Mouse (Mus musculus): ENCODE results near the gene Wwox. TPM values are rescaled to one million over a fixed set of nuclear protein-coding genes. Genes with fewer than 3 reads are reported as not detected.
"Not testable (repeated sequence)": the region's sequence is repeated elsewhere in the genome, so short reads cannot be mapped to it uniquely, and the experiment has no call there.

Wwox gene
- polyA plus RNA-seq, 2 experiments: 2.5 to 2.6 TPM

DNA sequence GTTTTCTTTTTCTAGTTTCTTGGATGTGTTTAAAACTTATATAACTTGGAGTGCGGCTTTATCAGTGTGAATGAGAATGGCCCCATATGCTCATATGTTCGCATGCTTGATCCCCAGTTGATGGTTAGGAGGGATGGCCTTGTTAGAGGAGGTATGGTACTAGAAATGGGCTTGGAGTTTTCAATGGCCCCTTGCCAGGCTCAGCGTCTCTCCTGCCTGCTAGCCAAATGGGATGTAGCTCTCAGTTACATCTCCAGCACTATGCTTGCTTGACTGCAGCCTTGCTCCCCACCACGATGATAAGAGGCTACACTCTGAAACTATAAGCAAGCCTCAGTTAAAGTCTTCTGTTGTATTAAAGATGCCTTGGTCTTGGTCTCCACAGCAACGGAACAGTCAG lies 387.5 kb downstream of the Wwox start:
- no peak for TF ChIP-seq CTCF (IDR thresholded peaks at IDR 0.05; ENCODE audit: low read depth)
- TF ChIP-seq EP300 (IDR thresholded peaks at IDR 0.05; ENCODE audit: low read depth): no peak
- no peak overlapping the region for H3K4me2 ChIP-seq (ENCODE audit: low read depth)
- H3K4me1 ChIP-seq (replicated peaks; ENCODE audit: control insufficient read depth in 2 of 2, insufficient read depth in 2 of 2, low read length in 1 of 2): 0 out of 4 replicates have a peak, but pooled peaks cover 0 to 2% of the 10 kb centered on the region in 2 experiments
- no peak overlapping the region for H3K27ac ChIP-seq
- no peak for DNase-seq (ENCODE audit: low read depth in 3 of 3, low spot score in 3 of 3)
- no peaks in the 10 kb centered on the region for H3K9me3 ChIP-seq (ENCODE audit: control insufficient read depth, low read length)
- no peaks in the 10 kb centered on the region for H3K27me3 ChIP-seq (ENCODE audit: control insufficient read depth, insufficient read depth, low read length)
- H3K4me3 ChIP-seq (ENCODE audit: insufficient read depth in 1 of 2, low read depth in 2 of 2, low read length in 2 of 2): no peak overlapping the region
- no peak for ATAC-seq (ENCODE audit: insufficient read depth)
- 61% methylated on average over 5 of the region's 5 CpGs for WGBS (ENCODE audit: insufficient replicate concordance)
- H3K9ac ChIP-seq (replicated peaks): no peak overlapping the region
- no peaks in the 10 kb centered on the region for H3K36me3 ChIP-seq (replicated peaks; ENCODE audit: control insufficient read depth, insufficient read depth, low read depth)

DNA sequence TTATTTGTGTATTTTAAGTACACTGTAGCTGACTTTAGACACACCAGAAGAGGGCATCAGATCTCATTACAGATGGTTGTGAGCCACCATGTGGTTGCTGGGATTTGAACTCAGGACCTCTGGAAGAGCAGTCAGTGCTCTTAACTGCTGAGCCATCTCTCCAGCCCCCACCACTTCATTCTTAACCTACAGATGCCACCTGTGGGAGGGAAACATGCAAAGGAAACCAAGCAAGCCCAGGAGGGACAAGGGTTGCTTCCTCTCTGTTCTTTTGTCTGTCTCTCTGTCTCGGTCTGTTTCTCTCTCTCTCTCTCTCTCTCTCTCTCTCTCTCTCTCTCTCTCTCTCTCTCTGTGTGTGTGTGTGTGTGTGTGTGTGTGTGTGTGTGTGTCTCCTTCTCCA lies 388.4 kb downstream of the Wwox start:
- H3K4me1 ChIP-seq (replicated peaks; ENCODE audit: control insufficient read depth in 2 of 2, insufficient read depth in 2 of 2, low read length in 1 of 2); H3K27ac ChIP-seq; H3K9me3 ChIP-seq (ENCODE audit: control insufficient read depth, low read length); ATAC-seq (ENCODE audit: insufficient read depth); H3K36me3 ChIP-seq (replicated peaks; ENCODE audit: control insufficient read depth, insufficient read depth, low read depth); DNase-seq (ENCODE audit: low read depth in 3 of 3, low spot score in 3 of 3); H3K4me3 ChIP-seq (ENCODE audit: insufficient read depth in 1 of 2, low read depth in 2 of 2, low read length in 2 of 2); H3K4me2 ChIP-seq (ENCODE audit: low read depth); H3K27me3 ChIP-seq (ENCODE audit: control insufficient read depth, insufficient read depth, low read length); H3K9ac ChIP-seq (replicated peaks): not testable (repeated sequence)
- 33% methylated on average over 1 of the region's 1 CpGs for WGBS (ENCODE audit: insufficient replicate concordance)

GRCm38 (mm10) chr8:114831595-114831994 lies 392.1 kb downstream of the Wwox start:
- DNase-seq (ENCODE audit: low read depth in 3 of 3, low spot score in 3 of 3) (no peak), ATAC-seq (ENCODE audit: insufficient read depth) (no peak)
- no peaks in the 10 kb centered on the region for H3K9me3 ChIP-seq (ENCODE audit: control insufficient read depth, low read length)
- H3K4me1 ChIP-seq (replicated peaks; ENCODE audit: control insufficient read depth in 2 of 2, insufficient read depth in 2 of 2, low read length in 1 of 2): 0 out of 4 replicates have a peak, but pooled peaks cover 0 to 2% of the 10 kb centered on the region in 2 experiments
- 44% methylated on average over 9 of the region's 9 CpGs for WGBS (ENCODE audit: insufficient replicate concordance)
- no peaks in the 10 kb centered on the region for H3K27me3 ChIP-seq (ENCODE audit: control insufficient read depth, insufficient read depth, low read length)
- no peak overlapping the region for H3K4me3 ChIP-seq (ENCODE audit: insufficient read depth in 1 of 2, low read depth in 2 of 2, low read length in 2 of 2)
- no peak overlapping the region for H3K4me2 ChIP-seq (ENCODE audit: low read depth)
- no peak overlapping the region for H3K9ac ChIP-seq (replicated peaks)
- TF ChIP-seq EP300 (IDR thresholded peaks at IDR 0.05; ENCODE audit: low read depth) (no peak), CTCF (IDR thresholded peaks at IDR 0.05; ENCODE audit: low read depth) (no peak)
- no peak overlapping the region for H3K27ac ChIP-seq
- no peaks in the 10 kb centered on the region for H3K36me3 ChIP-seq (replicated peaks; ENCODE audit: control insufficient read depth, insufficient read depth, low read depth)

- no peak for DNase-seq (ENCODE audit: low read depth in 3 of 3, low spot score in 3 of 3)
Measured at GRCm38 (mm10) chr8:114832251-114832774, 392.9 kb downstream of the Wwox start.

DNA sequence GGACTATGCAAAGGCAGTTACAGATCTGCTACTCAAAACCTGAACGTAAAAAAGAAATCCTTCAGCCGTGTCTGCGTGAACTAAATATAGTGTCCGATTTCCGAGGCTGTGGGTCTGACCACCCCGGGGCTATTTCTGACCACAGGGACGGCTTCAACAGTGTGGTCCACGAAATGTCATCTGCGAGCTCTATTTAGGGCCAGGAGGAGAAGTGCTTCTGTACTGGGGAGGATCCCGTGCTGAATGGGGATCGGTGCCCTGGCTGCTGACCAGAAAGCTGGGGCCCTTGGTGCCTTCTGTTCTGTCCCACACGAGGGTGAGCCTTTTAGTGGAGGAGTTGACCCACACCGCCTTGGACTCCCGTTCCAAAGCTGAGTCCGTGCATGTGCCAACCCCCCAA lies 395.3 kb downstream of the Wwox start:
- H3K27ac ChIP-seq: no peak overlapping the region
- TF ChIP-seq EP300 (IDR thresholded peaks at IDR 0.05; ENCODE audit: low read depth) (no peak), CTCF (IDR thresholded peaks at IDR 0.05; ENCODE audit: low read depth) (no peak)
- no peaks in the 10 kb centered on the region for H3K36me3 ChIP-seq (replicated peaks; ENCODE audit: control insufficient read depth, insufficient read depth, low read depth)
- H3K4me3 ChIP-seq (ENCODE audit: insufficient read depth in 1 of 2, low read depth in 2 of 2, low read length in 2 of 2): no peak overlapping the region
- H3K9me3 ChIP-seq (ENCODE audit: control insufficient read depth, low read length): no peaks in the 10 kb centered on the region
- no peaks in the 10 kb centered on the region for H3K4me1 ChIP-seq (replicated peaks; ENCODE audit: control insufficient read depth in 2 of 2, insufficient read depth in 2 of 2, low read length in 1 of 2)
- H3K9ac ChIP-seq (replicated peaks): no peak overlapping the region
- H3K27me3 ChIP-seq (ENCODE audit: control insufficient read depth, insufficient read depth, low read length): no peaks in the 10 kb centered on the region
- H3K4me2 ChIP-seq (ENCODE audit: low read depth): no peak overlapping the region
- ATAC-seq (ENCODE audit: insufficient read depth) (no peak), DNase-seq (ENCODE audit: low read depth in 3 of 3, low spot score in 3 of 3) (no peak)
- WGBS (ENCODE audit: insufficient replicate concordance): 53% methylated on average over 15 of the region's 15 CpGs

More at GRCm38 (mm10) chr8:114832251-114832774, 392.9 kb downstream of the Wwox start:
- Histone ChIP-seq H3K9me3 (ENCODE audit: control insufficient read depth, low read length) (no peaks in the 10 kb centered on the region), H3K27ac (no peak overlapping the region), H3K4me3 (ENCODE audit: insufficient read depth in 1 of 2, low read depth in 2 of 2, low read length in 2 of 2) (no peak overlapping the region), H3K27me3 (ENCODE audit: control insufficient read depth, insufficient read depth, low read length) (no peaks in the 10 kb centered on the region), H3K9ac (replicated peaks) (no peak overlapping the region), H3K4me1 (replicated peaks; ENCODE audit: control insufficient read depth in 2 of 2, insufficient read depth in 2 of 2, low read length in 1 of 2) (0 out of 4 replicates have a peak, but pooled peaks cover 0 to under 1% of the 10 kb centered on the region in 2 experiments), H3K36me3 (replicated peaks; ENCODE audit: control insufficient read depth, insufficient read depth, low read depth) (no peaks in the 10 kb centered on the region), H3K4me2 (ENCODE audit: low read depth) (no peak overlapping the region)
- TF ChIP-seq EP300 (IDR thresholded peaks at IDR 0.05; ENCODE audit: low read depth) (no peak), CTCF (IDR thresholded peaks at IDR 0.05; ENCODE audit: low read depth) (no peak)
- no peak for ATAC-seq (ENCODE audit: insufficient read depth)
- WGBS (ENCODE audit: insufficient replicate concordance): 44% methylated on average over 8 of the region's 8 CpGs

All from liver, embryonic 14.5 days (tissue).